Mouse (Mus musculus) megakaryocyte, embryonic 14.5 days (primary cell): ENCODE data around the gene Thrap3. TPM values are rescaled to one million over a fixed set of nuclear protein-coding genes. Genes with fewer than 3 reads are reported as not detected.
A peak's percentile ranks its signal among the peaks of the same experiment; 100 is the strongest.

Experiments used
- H3K27me3 ChIP-seq: replicated peaks from 2 replicates; pipeline ENCODE3; 2012; ENCODE audit warnings: inconsistent platforms
- H3K36me3 ChIP-seq: replicated peaks from 2 replicates; pipeline ENCODE3; 2012; ENCODE audit warnings: low read length, inconsistent platforms, mixed read lengths
- H3K4me1 ChIP-seq: 2 replicates; pipeline ENCODE4 v1.6.1; 2012; ENCODE audit warnings: inconsistent platforms
- H3K4me3 ChIP-seq: replicated peaks from 2 replicates; pipeline ENCODE3; 2012; ENCODE audit warnings: moderate library complexity, mild to moderate bottlenecking, inconsistent platforms
- H3K9me3 ChIP-seq: 2 replicates; pipeline ENCODE4 v1.6.1; 2012; ENCODE audit warnings: inconsistent platforms
- FLI1 ChIP-seq: IDR thresholded peaks from 2 replicates; pipeline ENCODE4 v1.6.1; 2012; ENCODE audit warnings: low read length, inconsistent platforms, mixed read lengths
- GATA1 ChIP-seq: IDR thresholded peaks from 3 replicates; pipeline ENCODE4 v1.6.1; 2012; ENCODE audit warnings: mixed read lengths, low read length, inconsistent platforms, borderline replicate concordance
- polyA plus RNA-seq: library from polyadenylated mRNA; stranded (reverse); fragments of >175 nt; gene quantifications from 2 replicates; pipeline ENCODE4 v1.2.3, GENCODE M21; 2012; ENCODE audit warnings: low replicate concordance; ENCODE audit not compliant: insufficient read depth

Thrap3 gene
- polyA plus RNA-seq, 1 experiment, result 101 TPM

DNA sequence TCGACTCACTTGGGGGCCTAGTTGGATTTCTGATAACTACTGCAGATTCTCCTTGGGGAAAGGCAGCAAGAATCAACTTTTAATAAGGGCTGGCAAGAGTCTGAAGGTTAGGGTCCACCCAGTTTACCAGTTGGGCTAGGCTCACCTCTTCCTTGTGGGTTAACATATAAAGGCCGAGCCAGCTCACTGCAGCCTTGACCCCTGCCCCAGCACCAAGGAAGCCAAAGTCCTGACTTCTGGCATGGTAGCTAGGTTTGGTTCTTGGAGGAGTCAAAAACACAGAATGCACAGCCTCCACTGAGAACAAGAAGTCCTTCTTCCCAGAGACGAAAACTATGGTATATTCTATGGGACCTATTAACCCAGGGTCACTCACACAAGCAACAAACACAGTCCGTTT is 38.9 kb downstream of the Thrap3 start:
- Histone ChIP-seq H3K36me3 (peaks cover 44% of the 10 kb centered on the region), H3K27me3 (peaks cover 1% of the 10 kb centered on the region), H3K4me3 (no peak overlapping the region), H3K9me3 (no peaks in the 10 kb centered on the region), H3K4me1 (peaks cover 18% of the 10 kb centered on the region)
- TF ChIP-seq FLI1 (no peak), GATA1 (no peak)

DNA sequence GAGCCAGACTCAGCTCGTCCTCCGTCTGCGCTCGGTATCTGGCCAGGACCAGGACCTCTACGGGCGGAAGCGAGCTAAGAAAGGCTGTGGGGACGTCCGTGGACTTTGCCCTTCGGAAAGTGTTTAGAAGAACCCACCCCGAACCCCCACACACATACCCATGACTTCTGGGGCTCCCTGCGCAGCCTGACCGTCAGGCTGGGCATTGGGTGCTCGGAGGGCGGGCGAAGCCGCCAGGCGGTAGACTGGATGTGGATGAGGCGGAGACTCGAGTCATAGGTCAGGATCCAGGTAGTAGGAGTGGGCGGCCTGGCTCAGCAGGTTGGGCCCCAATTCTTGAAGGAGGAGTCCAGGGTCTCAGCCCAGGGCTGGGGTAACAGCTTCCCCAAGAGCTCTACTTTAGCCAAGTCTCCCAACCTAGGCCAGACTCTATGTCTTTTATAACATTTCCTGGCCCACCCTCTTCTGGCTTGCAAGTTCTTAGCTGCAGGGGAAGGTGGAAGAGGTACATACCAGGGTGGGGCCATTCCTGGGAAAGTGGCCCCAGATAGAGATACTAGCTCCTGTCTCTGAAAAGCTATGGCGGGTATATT is 39.4 kb downstream of the Thrap3 start, which contains the start of gene Sh3d21:
Sh3d21 (minus strand) TSS at position 425 of the 593 bp plus-strand sequence.
- Histone ChIP-seq H3K9me3 (no peaks in the 10 kb centered on the region), H3K36me3 (peaks cover 39% of the 10 kb centered on the region), H3K4me1 (peaks cover 18% of the 10 kb centered on the region), H3K27me3 (peaks cover 1% of the 10 kb centered on the region), H3K4me3 (peak within 1 kb of the TSS; percentile 88)
- no peak for TF ChIP-seq GATA1

DNA sequence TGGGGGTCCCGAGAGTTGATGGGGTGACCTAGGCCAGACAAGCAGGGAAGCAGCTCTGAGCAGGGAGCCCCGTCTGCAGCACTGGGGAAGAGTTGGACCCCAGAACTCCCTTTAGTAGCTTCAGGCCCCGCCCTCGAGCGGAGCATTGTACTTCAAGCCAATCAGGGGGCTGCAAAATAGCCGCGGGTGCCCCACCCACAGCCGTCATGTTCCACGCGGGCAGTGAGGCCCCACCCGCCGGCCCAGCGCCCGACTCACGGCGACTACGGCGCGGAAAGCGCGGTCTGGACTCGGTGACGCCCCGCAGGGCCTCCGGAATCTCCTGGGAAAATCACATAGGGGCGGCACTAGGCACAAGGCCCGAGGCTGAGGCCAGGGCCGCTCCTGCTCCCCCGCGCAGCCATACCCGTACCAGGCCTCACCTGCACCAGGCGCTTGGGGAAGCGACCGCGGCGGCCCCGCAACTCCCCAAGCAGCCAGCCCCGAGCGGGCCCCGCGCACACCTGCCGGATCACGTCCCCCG is 40.0 kb downstream of the Thrap3 start:
- peak overlapping the region; percentile 88 for H3K4me3 ChIP-seq
- peaks cover 1% of the 10 kb centered on the region for H3K27me3 ChIP-seq
- peaks cover 34% of the 10 kb centered on the region for H3K36me3 ChIP-seq
- TF ChIP-seq GATA1, result no peak
- TF ChIP-seq FLI1, result no peak
- H3K9me3 ChIP-seq, result no peaks in the 10 kb centered on the region
- H3K4me1 ChIP-seq, result peaks cover 18% of the 10 kb centered on the region

DNA sequence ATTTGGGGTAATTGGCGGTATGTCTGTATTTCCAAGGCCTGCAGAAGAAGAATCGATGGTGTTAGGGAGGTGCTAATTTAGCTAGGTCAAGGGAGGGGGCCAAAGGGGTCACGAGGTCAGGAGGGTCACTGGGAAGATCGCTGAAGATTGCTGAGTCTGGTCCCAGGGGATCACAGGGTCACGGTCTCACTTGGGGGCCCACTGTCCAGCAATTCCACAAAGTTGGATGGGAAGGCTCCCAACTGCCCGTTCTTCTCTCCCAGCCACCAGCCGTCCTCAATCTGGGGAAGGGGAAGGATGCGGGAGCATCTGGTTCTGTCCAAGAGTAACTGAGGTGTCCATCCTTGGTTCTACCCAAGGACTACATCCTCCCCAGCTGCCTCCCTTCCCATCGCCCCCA is 40.6 kb downstream of the Thrap3 start:
- Histone ChIP-seq H3K4me3 (no peak overlapping the region), H3K36me3 (peaks cover 32% of the 10 kb centered on the region), H3K4me1 (peaks cover 18% of the 10 kb centered on the region), H3K27me3 (peaks cover 1% of the 10 kb centered on the region), H3K9me3 (no peaks in the 10 kb centered on the region)
- TF ChIP-seq FLI1, result no peak
- TF ChIP-seq GATA1, result no peak

DNA sequence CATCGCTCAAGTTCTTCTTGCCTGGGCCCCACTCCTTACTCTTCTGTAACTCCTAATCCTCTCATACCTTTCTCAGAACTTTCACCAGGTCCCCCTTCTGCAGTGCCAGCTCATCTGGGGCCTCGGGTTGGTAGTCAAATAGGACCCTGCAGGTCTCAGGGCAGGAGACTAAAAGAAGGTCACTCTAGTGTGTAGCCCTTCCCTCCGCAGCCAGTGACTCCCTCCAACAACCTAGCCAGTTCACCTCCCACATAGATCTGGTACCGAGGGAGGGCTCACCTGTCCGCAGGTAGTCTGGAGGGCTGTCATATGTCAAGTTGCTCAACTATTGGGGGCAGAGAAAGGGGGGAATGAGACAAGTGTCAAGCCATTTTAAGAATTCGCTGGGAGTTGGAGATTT is 41.1 kb downstream of the Thrap3 start:
- peaks cover 31% of the 10 kb centered on the region for H3K36me3 ChIP-seq
- H3K4me1 ChIP-seq, result peaks cover 21% of the 10 kb centered on the region
- H3K27me3 ChIP-seq, result peaks cover 1% of the 10 kb centered on the region
- 0 out of 2 replicates have a peak, but pooled peaks cover 3% of the 10 kb centered on the region for H3K9me3 ChIP-seq
- no peak for TF ChIP-seq FLI1
- no peak for TF ChIP-seq GATA1
- H3K4me3 ChIP-seq, result no peak overlapping the region

DNA sequence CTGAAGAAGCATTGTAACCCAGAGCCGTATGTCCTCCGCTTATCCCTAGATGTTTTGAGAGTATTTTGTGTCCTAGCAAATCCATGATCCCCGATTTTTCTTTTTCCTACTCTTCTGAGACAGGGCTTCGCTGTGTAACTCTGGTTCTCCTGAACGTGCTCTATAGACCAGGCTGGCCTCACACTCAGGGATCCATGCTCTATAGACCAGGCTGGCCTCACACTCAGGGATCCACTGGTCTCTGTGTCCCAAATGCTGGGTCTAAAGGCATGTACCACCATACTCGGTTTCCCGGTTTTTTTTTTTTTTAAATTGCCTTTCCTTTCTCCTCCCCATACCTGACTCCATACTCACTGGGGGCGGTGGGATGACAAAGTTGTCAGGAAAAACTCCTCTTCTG is 41.6 kb downstream of the Thrap3 start:
- H3K4me3 ChIP-seq, result no peak overlapping the region
- peaks cover 1% of the 10 kb centered on the region for H3K27me3 ChIP-seq
- peaks cover 28% of the 10 kb centered on the region for H3K36me3 ChIP-seq
- H3K4me1 ChIP-seq, result peaks cover 26% of the 10 kb centered on the region
- 0 out of 2 replicates have a peak, but pooled peaks cover 3% of the 10 kb centered on the region for H3K9me3 ChIP-seq
- no peak for TF ChIP-seq FLI1
- no peak for TF ChIP-seq GATA1

DNA sequence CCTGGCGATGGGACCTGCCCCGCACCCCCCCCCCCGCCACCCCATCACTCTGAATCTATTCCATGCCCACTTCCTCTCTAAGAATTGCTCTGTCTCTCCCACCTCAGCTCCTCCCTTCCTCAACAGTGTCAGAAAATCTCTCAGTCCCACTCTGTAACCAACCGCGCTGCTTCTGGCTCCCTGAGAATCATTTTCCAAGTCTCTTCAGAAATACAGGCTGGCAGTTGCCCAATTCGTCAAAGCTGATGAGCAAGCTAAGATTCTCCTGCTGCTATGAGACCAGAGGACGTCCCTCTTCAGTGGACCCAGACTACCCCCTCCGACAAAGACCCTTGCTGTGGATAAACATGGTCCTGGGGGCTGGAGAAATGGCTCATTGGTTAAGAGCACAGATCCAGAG is 43.1 kb downstream of the Thrap3 start:
- H3K4me1 ChIP-seq, result peaks cover 41% of the 10 kb centered on the region

DNA sequence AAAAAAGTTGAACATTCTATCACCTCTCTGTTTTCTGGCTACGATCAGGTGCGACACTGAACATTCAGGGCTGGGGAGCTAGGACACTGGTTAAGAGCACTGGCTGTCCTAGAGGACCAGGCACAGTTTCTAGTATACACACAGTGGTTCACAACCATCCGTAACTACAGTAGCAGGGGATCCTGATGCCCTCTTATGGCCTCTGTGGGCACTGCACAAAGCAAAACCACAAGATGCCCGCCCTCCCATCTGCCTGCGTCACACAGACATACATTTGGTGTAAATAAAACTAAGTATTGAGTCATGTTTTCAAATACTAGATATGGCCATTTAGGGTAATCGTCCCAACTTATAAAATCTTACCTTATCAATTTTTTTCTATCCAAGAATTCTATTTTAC is 45.0 kb downstream of the Thrap3 start:
- peaks cover 1% of the 10 kb centered on the region for H3K27me3 ChIP-seq
- H3K9me3 ChIP-seq, result 0 out of 2 replicates have a peak, but pooled peaks cover 3% of the 10 kb centered on the region
- peaks cover 40% of the 10 kb centered on the region for H3K4me1 ChIP-seq
- no peak for TF ChIP-seq FLI1
- no peak for TF ChIP-seq GATA1
- H3K36me3 ChIP-seq, result peaks cover 16% of the 10 kb centered on the region
- H3K4me3 ChIP-seq, result no peak overlapping the region

More for the DNA sequence above, 43.1 kb downstream of the Thrap3 start:
- TF ChIP-seq GATA1, result no peak
- no peak for TF ChIP-seq FLI1
- Histone ChIP-seq H3K9me3 (0 out of 2 replicates have a peak, but pooled peaks cover 3% of the 10 kb centered on the region), H3K27me3 (peaks cover 1% of the 10 kb centered on the region), H3K4me3 (no peak overlapping the region), H3K36me3 (peaks cover 21% of the 10 kb centered on the region)

DNA sequence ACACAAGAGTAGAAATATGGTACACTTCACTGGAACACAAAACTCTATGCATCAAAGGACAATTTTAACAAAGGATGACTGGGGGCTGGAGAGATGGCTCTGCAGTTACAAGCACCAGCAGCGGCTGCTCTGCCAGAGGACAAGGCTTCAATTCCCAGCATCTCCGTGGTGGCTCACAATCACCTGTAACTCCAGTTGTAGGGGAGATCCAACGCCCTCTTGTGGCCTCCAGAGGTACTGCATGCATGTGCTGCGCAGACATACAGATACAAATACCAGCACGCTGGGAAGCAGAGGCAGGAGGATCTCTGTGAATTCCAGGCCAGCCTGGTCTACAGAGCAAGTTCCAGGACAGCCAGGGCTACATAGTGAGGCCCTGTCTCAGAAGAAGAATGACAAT is 45.9 kb downstream of the Thrap3 start:
- 0 out of 2 replicates have a peak, but pooled peaks cover 3% of the 10 kb centered on the region for H3K9me3 ChIP-seq
- TF ChIP-seq FLI1 (no peak), GATA1 (no peak)
- no peak overlapping the region for H3K4me3 ChIP-seq
- H3K36me3 ChIP-seq, result peaks cover 24% of the 10 kb centered on the region
- peaks cover 32% of the 10 kb centered on the region for H3K4me1 ChIP-seq
- no peaks in the 10 kb centered on the region for H3K27me3 ChIP-seq

DNA sequence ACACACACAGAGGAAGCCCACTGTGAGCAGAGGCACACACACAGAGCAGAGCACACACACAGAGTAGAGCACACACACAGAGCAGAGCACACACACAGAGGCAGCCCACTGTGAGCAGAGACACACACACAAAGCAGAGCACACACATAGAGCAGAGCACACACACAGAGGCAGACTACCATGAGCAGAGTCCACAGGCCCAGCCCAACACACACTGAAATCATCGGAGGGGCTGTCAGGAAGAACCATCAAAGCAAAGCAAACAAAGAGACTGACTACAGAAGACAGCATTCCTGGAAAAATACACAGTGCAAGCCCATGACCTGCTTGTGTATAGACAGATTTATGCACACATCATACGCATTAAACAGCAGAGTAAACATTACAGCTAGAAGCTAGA is 46.7 kb downstream of the Thrap3 start:
- TF ChIP-seq GATA1, result no peak
- TF ChIP-seq FLI1, result no peak
- Histone ChIP-seq H3K9me3 (0 out of 2 replicates have a peak, but pooled peaks cover 3% of the 10 kb centered on the region), H3K27me3 (no peaks in the 10 kb centered on the region), H3K4me1 (peaks cover 29% of the 10 kb centered on the region), H3K36me3 (peaks cover 31% of the 10 kb centered on the region), H3K4me3 (peak overlapping the region; percentile 62)
